Mouse (Mus musculus) myocyte (in vitro differentiated cells): ENCODE measurements around the gene Golt1a.

Source experiments
- E2F4 ChIP-seq: IDR thresholded peaks from one replicate; pipeline ENCODE4 v1.6.1; 2011; ENCODE audit warnings: mild to moderate bottlenecking, control low read depth, moderate library complexity; ENCODE audit not compliant: insufficient read depth
- MAX ChIP-seq: IDR thresholded peaks from one replicate; pipeline ENCODE4 v1.6.1; 2011; ENCODE audit warnings: low read depth, mild to moderate bottlenecking, control low read depth
- POLR2A ChIP-seq: IDR thresholded peaks from one replicate; pipeline ENCODE4 v1.6.1; 2011; ENCODE audit warnings: low read depth, mild to moderate bottlenecking, control low read depth, moderate library complexity; ENCODE audit not compliant: insufficient read length
- POLR2AphosphoS2 ChIP-seq: IDR thresholded peaks from one replicate; pipeline ENCODE4 v1.6.1; 2011; ENCODE audit warnings: low read depth, control low read depth; ENCODE audit not compliant: insufficient read length

DNA sequence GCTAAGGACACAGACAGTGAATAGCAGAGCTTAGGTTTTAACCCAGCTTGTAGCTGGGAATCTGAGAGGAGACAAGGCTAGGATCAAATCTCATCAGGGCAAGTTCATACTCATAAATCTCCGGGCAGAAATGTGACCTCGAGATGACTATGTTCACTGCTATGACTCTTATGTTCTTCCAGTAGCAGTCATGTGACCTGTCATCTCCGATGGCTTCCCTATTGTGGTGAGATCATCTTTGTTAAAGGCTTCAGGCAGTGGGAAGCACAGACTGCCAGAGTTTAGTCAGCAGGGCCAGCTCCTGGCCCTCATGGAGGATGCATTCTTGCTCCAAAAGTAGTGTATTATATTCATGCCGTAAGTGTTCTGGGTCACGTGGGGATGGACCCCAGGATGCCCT, 32.6 kb upstream of the Golt1a start:
- TF ChIP-seq MAX: no peak
- TF ChIP-seq POLR2A: no peak
- TF ChIP-seq E2F4: no peak
- TF ChIP-seq POLR2AphosphoS2: no peak
